Mouse (Mus musculus): ENCODE measurements around the gene a.

DNA sequence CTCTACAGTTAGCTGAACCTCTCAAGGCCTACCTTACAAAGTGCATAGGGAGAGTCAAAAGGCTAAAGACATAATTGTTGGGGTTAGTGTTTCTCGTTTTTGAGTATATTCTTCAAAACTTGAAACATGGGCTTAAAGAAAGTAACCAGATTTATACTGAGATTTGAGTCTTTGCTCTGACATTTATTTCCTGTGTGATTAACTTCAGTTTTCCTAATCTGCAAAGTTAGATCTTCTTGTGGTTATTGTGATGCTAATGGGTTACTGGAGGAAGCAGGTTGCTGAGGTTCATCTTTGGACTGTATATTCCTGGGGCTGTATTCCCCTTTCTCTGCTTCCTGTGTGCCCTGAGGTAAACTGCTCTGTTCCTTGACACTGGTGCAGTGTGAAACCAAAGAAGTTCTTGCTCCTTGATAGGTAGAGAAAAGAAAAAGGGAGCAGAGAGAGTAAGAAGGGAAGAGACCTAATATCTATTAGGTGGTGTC lies 34.9 kb downstream of the a start:
- TF ChIP-seq CTCF (IDR thresholded peaks at IDR 0.05; ENCODE audit: low read depth, low read length) (no peak), GATA1 (IDR thresholded peaks at IDR 0.05; ENCODE audit: borderline replicate concordance, low read length) (no peak)

Data from G1E (cell line).